Mouse (Mus musculus) MEL (cell line): Measurements from ENCODE around the gene Osbpl10. TPM values are rescaled to one million over a fixed set of nuclear protein-coding genes. Genes with fewer than 3 reads are reported as not detected.

Source experiments
- DNase-seq: peaks from one replicate; pipeline ENCODE4 v3.0.0; 2011; ENCODE audit warnings: low read depth, low spot score
- H3K27ac ChIP-seq: 2 replicates; pipeline ENCODE4 v1.5.1; 2012; ENCODE audit warnings: low read depth, mild to moderate bottlenecking, control low read depth, low read length, moderate library complexity; ENCODE audit not compliant: control insufficient read depth
- H3K27me3 ChIP-seq, 2 experiments: fragments of 150-350 bp in 1 of 2; sonication (generic) in 1 of 2; 2 replicates each; pipeline ENCODE4 v1.6.1; 2012; ENCODE audit warnings: low read length in 2 of 2, mild to moderate bottlenecking in 2 of 2, improper control_type of control experiment in 1 of 2, moderate library complexity in 1 of 2; ENCODE audit not compliant: insufficient read depth in 2 of 2, control insufficient read depth in 1 of 2
- H3K36me3 ChIP-seq, 2 experiments: 2 replicates each; pipeline ENCODE4 v1.6.1; 2012 to 2014; ENCODE audit warnings: low read length in 2 of 2, improper control_type of control experiment in 1 of 2, inconsistent platforms in 1 of 2, mild to moderate bottlenecking in 1 of 2; ENCODE audit not compliant: insufficient read depth in 2 of 2, control insufficient read depth in 1 of 2
- H3K4me1 ChIP-seq, 2 experiments: fragments of 150-350 bp in 1 of 2; sonication (generic) in 1 of 2; 2 replicates each; pipeline ENCODE4 v1.6.1; 2012; ENCODE audit warnings: low read length in 2 of 2, improper control_type of control experiment in 1 of 2, mild to moderate bottlenecking in 1 of 2; ENCODE audit not compliant: insufficient read depth in 2 of 2, control insufficient read depth in 1 of 2
- H3K4me3 ChIP-seq, 2 experiments: fragments of 150-350 bp in 1 of 2; sonication (generic) in 1 of 2; 2 replicates each; pipeline ENCODE4 v1.5.1; 2012; ENCODE audit warnings: low read depth in 2 of 2, low read length in 2 of 2, mild to moderate bottlenecking in 2 of 2, moderate library complexity in 2 of 2, control low read depth in 1 of 2, improper control_type of control experiment in 1 of 2; ENCODE audit not compliant: control insufficient read depth in 1 of 2, insufficient read depth in 1 of 2
- H3K79me2 ChIP-seq: 2 replicates; pipeline ENCODE4 v1.6.1; 2012; ENCODE audit warnings: mild to moderate bottlenecking, low read length, moderate library complexity; ENCODE audit not compliant: control insufficient read depth, poor library complexity, insufficient read depth
- H3K9ac ChIP-seq: 2 replicates; pipeline ENCODE4 v1.6.1; 2012; ENCODE audit warnings: low read depth, mild to moderate bottlenecking, control low read depth, low read length, moderate library complexity; ENCODE audit not compliant: control insufficient read depth, poor library complexity, severe bottlenecking
- H3K9me3 ChIP-seq: fragments of 150-350 bp; sonication (generic); replicated peaks from 2 replicates; pipeline ENCODE4 v1.6.1; 2012; ENCODE audit warnings: mild to moderate bottlenecking, low read length, improper control_type of control experiment, moderate library complexity; ENCODE audit not compliant: insufficient read depth
- BHLHE40 ChIP-seq: IDR thresholded peaks from 2 replicates; pipeline ENCODE4 v1.6.1; 2012; ENCODE audit warnings: low read depth, mild to moderate bottlenecking, inconsistent platforms, low read length, improper control_type of control experiment, borderline replicate concordance
- CHD2 ChIP-seq: IDR thresholded peaks from 2 replicates; pipeline ENCODE4 v1.6.1; 2011; ENCODE audit warnings: low read length, improper control_type of control experiment
- ETS1 ChIP-seq: IDR thresholded peaks from 2 replicates; pipeline ENCODE4 v1.6.1; 2012; ENCODE audit warnings: low read depth, mild to moderate bottlenecking, inconsistent platforms, low read length, improper control_type of control experiment, moderate library complexity
- GABPA ChIP-seq: IDR thresholded peaks from 2 replicates; pipeline ENCODE4 v1.6.1; 2012; ENCODE audit warnings: low read depth, mild to moderate bottlenecking, inconsistent platforms, low read length, improper control_type of control experiment, moderate library complexity
- GATA1 ChIP-seq: IDR thresholded peaks from 2 replicates; pipeline ENCODE4 v1.6.1; 2011; ENCODE audit warnings: low read depth, low read length, improper control_type of control experiment
- JUND ChIP-seq: IDR thresholded peaks from 2 replicates; pipeline ENCODE4 v1.6.1; 2011; ENCODE audit warnings: low read depth, mild to moderate bottlenecking, improper control_type of control experiment, low read length
- MAZ ChIP-seq: IDR thresholded peaks from 2 replicates; pipeline ENCODE4 v1.6.1; 2012; ENCODE audit warnings: low read depth, mild to moderate bottlenecking, inconsistent platforms, low read length, improper control_type of control experiment
- MEF2A ChIP-seq: IDR thresholded peaks from 2 replicates; pipeline ENCODE4 v1.6.1; 2014; ENCODE audit warnings: low read depth, mild to moderate bottlenecking, inconsistent platforms, low read length, improper control_type of control experiment; ENCODE audit not compliant: poor library complexity, insufficient replicate concordance, severe bottlenecking; ENCODE audit errors: extremely low read depth
- MXI1 ChIP-seq: IDR thresholded peaks from 2 replicates; pipeline ENCODE4 v1.6.1; 2011; ENCODE audit warnings: mild to moderate bottlenecking, low read depth, low read length, improper control_type of control experiment
- MYB ChIP-seq: IDR thresholded peaks from 2 replicates; pipeline ENCODE4 v1.6.1; 2011; ENCODE audit warnings: mild to moderate bottlenecking, low read depth, low read length, improper control_type of control experiment
- NRF1 ChIP-seq: IDR thresholded peaks from 2 replicates; pipeline ENCODE4 v1.6.1; 2014; ENCODE audit warnings: low read depth, mild to moderate bottlenecking, inconsistent platforms, low read length, improper control_type of control experiment, moderate library complexity; ENCODE audit not compliant: poor library complexity, insufficient read depth, severe bottlenecking
- POLR2A ChIP-seq, 2 experiments: IDR thresholded peaks; 2 replicates each; pipeline ENCODE4 v1.6.1; 2011 to 2012; ENCODE audit warnings: low read length in 2 of 2, mild to moderate bottlenecking in 2 of 2, control low read depth in 1 of 2, improper control_type of control experiment in 1 of 2, low read depth in 1 of 2, moderate library complexity in 1 of 2; ENCODE audit not compliant: control insufficient read depth in 1 of 2, insufficient read depth in 1 of 2, poor library complexity in 1 of 2
- POLR2AphosphoS5 ChIP-seq: IDR thresholded peaks from 2 replicates; pipeline ENCODE4 v1.6.1; 2012; ENCODE audit warnings: low read depth, borderline replicate concordance, mild to moderate bottlenecking, inconsistent platforms, low read length, moderate library complexity, mixed read lengths
- RAD21 ChIP-seq: IDR thresholded peaks from 2 replicates; pipeline ENCODE4 v1.6.1; 2011; ENCODE audit warnings: mild to moderate bottlenecking, low read depth, low read length, improper control_type of control experiment
- RCOR1 ChIP-seq: IDR thresholded peaks from 2 replicates; pipeline ENCODE4 v1.6.1; 2012; ENCODE audit warnings: low read depth, mild to moderate bottlenecking, inconsistent platforms, low read length, improper control_type of control experiment
- SMC3 ChIP-seq: IDR thresholded peaks from 2 replicates; pipeline ENCODE4 v1.6.1; 2011; ENCODE audit warnings: low read depth, low read length, improper control_type of control experiment
- TAL1 ChIP-seq: IDR thresholded peaks from 2 replicates; pipeline ENCODE4 v1.6.1; 2012; ENCODE audit warnings: mild to moderate bottlenecking, inconsistent platforms, low read length, moderate library complexity, mixed read lengths
- UBTF ChIP-seq: IDR thresholded peaks from 2 replicates; pipeline ENCODE4 v1.6.1; 2012; ENCODE audit warnings: low read depth, mild to moderate bottlenecking, inconsistent platforms, low read length, improper control_type of control experiment, moderate library complexity, borderline replicate concordance; ENCODE audit not compliant: insufficient read depth
- USF1 ChIP-seq: IDR thresholded peaks from 2 replicates; pipeline ENCODE4 v1.6.1; 2014; ENCODE audit warnings: low read depth, mild to moderate bottlenecking, inconsistent platforms, low read length, improper control_type of control experiment, moderate library complexity
- USF2 ChIP-seq, 2 experiments: IDR thresholded peaks; 2 replicates each; pipeline ENCODE4 v1.6.1; 2011 to 2012; ENCODE audit warnings: improper control_type of control experiment in 2 of 2, low read length in 2 of 2, borderline replicate concordance in 1 of 2, inconsistent platforms in 1 of 2, low read depth in 1 of 2, mild to moderate bottlenecking in 1 of 2; ENCODE audit not compliant: insufficient read depth in 1 of 2
- ZNF384 ChIP-seq: IDR thresholded peaks from 2 replicates; pipeline ENCODE4 v1.6.1; 2012; ENCODE audit warnings: low read depth, mild to moderate bottlenecking, inconsistent platforms, low read length, improper control_type of control experiment
- polyA plus RNA-seq, 2 experiments: library from polyadenylated mRNA; stranded (reverse) in 1 of 2; unstranded in 1 of 2; fragments of >175 nt in 1 of 2; fragments of >200 nt in 1 of 2; gene quantifications; 2 replicates each; pipeline versions ENCODE4 v1.2.1 to v1.2.4; 2012; ENCODE audit warnings: low replicate concordance in 2 of 2, low read depth in 1 of 2; ENCODE audit not compliant: insufficient read length in 2 of 2, insufficient read depth in 1 of 2, missing spikeins in 1 of 2
- total RNA-seq: library from RNA; depleted of rRNA; stranded (reverse); fragments of 300-350 nt; gene quantifications from 2 replicates; pipeline ENCODE4 v1.2.3, GENCODE M21; 2012

The Osbpl10 gene
- total and polyA plus RNA-seq, 3 experiments = not detected

- H3K9ac ChIP-seq = no peak overlapping the region
- no peak overlapping the region for H3K27ac ChIP-seq
- H3K4me1 ChIP-seq = no peaks in the 10 kb centered on the region; a peak in 2 of 4 replicates
- H3K4me3 ChIP-seq = no peak overlapping the region
- H3K27me3 ChIP-seq = no peaks in the 10 kb centered on the region
- peaks cover 3% of the 10 kb centered on the region; the same call in 1 of the 2 replicates for H3K79me2 ChIP-seq
- no peak for DNase-seq
- H3K9me3 ChIP-seq = no peaks in the 10 kb centered on the region
- H3K36me3 ChIP-seq = peaks cover 3 to 18% of the 10 kb centered on the region in 2 experiments; a peak in 3 of 4 replicates
- TF ChIP-seq SMC3 (no peak), MXI1 (no peak), CHD2 (no peak), GATA1 (no peak), USF1 (no peak), ETS1 (no peak), POLR2AphosphoS5 (no peak), NRF1 (no peak), POLR2A (IDR thresholded peaks at IDR 0.05; ENCODE audit: control insufficient read depth in 1 of 2, insufficient read depth in 1 of 2, low read depth in 1 of 2, low read length in 2 of 2, poor library complexity in 1 of 2) (no peak), TAL1 (no peak), UBTF (no peak), MYB (no peak)
These were observed 282.1 kb downstream of the Osbpl10 start for GRCm38 (mm10) chr9:115260464-115260863.

GRCm38 (mm10) chr9:115261456-115261855, 283.1 kb downstream of the Osbpl10 start:
- no peak overlapping the region for H3K4me3 ChIP-seq
- no peak overlapping the region for H3K27ac ChIP-seq
- no peak for TF ChIP-seq ZNF384
- no peak for TF ChIP-seq CHD2
- no peak for TF ChIP-seq JUND
- TF ChIP-seq MEF2A = no peak
- TF ChIP-seq MYB = no peak
- no peak for TF ChIP-seq RCOR1
- TF ChIP-seq USF1 = no peak
- TF ChIP-seq GABPA = no peak
- no peak for TF ChIP-seq BHLHE40
- TF ChIP-seq RAD21 = no peak
- no peak for TF ChIP-seq MAZ
- no peak for TF ChIP-seq UBTF
- no peak for TF ChIP-seq USF2 (IDR thresholded peaks at IDR 0.05; ENCODE audit: borderline replicate concordance in 1 of 2, insufficient read depth in 1 of 2, low read depth in 1 of 2, low read length in 2 of 2)
- H3K79me2 ChIP-seq = peaks cover 3% of the 10 kb centered on the region; the same call in 1 of the 2 replicates
- no peaks in the 10 kb centered on the region for H3K27me3 ChIP-seq
- no peaks in the 10 kb centered on the region; a peak in 2 of 4 replicates for H3K4me1 ChIP-seq
- no peaks in the 10 kb centered on the region for H3K9me3 ChIP-seq
- no peak for DNase-seq
- H3K9ac ChIP-seq = no peak overlapping the region
- peaks cover 3 to 17% of the 10 kb centered on the region in 2 experiments; a peak in 3 of 4 replicates for H3K36me3 ChIP-seq
